Mouse (Mus musculus) ES-CJ7 (cell line): ENCODE results near the gene Atxn10.

Experiments used
- DNase-seq: peaks from one replicate; pipeline ENCODE4 v3.0.0; 2011; ENCODE audit warnings: low read depth, low spot score

Atxn10 gene

DNA sequence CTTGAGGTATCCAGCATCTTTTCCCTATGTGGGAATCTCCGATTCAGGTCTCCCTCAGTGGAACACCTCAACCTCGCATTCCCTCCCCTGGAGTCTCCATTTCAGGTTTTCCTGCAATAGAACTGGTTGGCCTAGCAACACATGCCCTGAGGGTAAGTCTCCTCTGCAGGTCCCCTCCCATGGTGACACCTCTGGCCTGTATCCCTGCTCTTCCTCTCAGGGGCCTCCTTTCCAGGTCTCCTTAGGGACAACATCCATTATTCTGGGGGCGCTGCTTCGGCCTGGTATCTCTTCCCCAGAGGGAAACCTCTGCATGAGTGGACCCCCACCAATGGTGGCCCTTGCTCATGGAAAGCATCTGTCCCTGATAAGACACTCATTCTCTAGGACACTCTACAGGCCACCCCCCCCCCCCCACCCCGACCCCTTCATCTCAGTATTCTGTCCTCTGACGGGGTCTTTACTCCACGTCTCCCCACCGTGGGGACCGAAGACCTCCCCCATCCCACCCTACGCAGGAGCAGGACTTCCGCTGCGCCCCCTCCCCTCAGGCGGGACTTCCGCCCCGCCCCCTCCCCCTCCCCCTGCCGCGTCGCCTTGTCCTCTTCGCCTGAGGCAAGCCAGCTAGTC, at the start of gene Atxn10:
TSS of gene Atxn10 (plus strand) at position 575 of the 630 bp plus-strand sequence.
- peak; percentile 86 for DNase-seq

DNA sequence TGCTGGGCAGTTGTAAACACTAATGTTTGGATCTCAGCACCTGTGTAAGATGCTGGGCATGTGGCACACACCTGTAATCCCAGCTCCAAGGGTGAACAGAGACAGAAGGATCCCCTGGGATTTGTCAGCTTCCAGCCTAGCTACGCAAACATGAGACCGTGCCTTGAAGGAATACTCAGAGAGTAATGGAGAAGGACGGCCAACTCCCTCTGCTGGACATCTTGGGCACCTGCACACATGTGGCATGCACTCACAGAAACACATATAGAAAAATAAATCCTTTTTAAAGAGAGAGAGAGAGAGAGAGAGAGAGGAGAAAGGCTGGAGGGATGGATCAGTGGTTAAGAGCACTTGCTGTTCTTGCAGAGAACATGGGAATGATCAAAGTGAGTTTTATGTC, 41.4 kb upstream of the Atxn10 start:
- peak; percentile 51 for DNase-seq

DNA sequence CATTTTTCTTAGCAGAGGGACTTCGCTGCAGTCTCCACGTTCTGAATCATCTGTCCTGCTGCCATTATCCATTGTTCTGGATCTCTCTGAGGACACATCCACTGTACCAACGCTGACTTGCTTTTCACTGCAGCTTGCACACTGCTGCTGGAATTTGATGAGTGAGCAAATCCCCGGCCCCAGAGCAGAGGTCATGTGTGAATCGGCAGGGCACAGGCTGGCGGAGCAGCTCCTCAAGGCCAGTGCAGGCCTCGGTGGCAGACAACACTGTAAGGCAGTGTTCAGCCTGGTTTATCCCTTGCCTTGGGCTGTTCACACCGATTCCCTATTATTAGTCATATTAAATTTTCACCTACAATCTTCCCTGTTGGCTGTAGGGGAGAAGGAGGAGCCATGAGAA, 40.5 kb upstream of the Atxn10 start:
- DNase-seq: no peak

DNA sequence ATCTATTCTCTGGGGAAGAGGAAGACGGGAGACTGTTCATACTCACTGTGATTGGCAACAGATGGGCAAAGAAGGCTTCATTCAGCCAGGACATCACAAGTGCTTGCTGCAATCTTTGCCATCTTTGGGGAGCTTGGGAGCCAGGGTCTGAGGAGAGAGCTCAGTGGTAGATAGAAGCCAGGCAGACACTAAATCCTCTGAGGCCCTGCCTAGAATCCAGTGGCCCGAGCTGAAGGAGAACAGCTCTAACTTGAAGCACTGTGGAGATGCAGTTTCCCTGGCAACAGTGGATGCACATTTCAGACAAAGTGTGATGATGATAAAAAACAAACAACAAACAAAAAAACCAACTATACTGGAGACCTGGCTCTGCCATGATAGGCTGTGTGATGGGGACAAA, 40.1 kb upstream of the Atxn10 start:
- no peak for DNase-seq

DNA sequence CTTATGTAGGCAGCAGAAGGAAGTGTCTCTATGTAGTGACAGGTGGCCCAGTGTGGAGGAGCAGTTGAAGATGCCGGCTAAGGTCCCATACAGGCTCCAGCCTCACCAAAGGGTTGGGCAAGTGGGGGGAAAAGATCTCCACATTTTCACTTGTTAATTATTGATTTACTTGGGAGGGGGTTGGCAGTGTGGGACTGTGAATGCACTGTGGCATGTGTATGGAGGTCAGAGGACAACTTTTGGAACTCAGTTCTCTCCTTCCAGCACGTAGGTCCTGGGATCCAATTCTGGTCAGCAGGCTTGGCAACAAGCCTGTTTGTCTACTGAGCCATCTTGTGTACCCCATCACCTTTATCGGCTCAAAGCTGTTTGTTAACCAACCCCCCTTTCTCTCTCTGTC, 39.5 kb upstream of the Atxn10 start:
- DNase-seq: no peak

DNA sequence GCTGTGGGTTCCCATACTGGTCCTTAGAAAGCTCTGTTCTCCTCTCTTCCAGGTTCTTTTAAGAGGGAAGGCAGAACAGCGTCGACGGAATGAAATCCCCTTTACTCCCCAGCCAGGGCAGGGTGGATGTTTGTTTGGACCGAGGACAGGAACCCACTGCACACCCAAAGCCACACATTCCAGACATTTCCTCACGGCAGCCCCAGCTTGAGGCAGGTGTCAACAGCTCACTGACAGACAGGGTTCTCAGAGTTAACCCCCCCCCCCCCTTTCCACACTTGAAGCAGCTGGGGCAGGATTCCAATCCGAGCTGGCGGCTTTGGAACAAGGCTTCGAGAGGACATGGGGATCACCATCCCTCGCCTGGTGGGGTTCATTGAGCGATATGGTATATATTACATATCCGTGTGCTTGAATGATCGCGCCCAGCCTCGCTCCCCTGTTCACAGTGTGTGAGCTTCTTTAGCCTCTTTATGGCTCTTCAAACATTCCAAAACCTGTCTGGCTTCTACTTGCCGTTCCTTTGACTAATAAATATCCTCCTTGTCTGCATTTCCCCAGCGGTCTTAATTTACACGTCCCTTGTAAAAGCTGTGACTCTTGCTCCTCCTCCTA, 37.8 kb upstream of the Atxn10 start:
- no peak for DNase-seq

DNA sequence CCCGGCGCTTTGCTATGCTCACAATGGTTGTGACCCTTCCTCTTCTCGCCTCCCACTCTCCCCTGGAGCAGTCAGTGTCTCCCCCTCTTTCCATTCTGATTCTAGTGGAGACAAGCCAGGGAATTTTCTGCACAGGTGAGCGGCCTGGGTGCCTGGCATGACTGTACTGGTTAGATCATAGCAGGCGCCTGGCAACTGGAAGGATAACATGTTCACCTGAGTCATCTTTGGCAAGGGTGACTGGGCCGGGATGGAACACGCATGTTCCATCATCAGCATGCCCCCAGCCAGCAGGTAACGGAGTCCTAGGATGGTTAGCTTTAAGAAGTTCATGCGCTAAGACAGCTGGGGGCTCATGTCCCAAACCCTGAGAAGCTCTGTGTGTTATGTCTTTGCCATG, 37.1 kb upstream of the Atxn10 start:
- no peak for DNase-seq

DNA sequence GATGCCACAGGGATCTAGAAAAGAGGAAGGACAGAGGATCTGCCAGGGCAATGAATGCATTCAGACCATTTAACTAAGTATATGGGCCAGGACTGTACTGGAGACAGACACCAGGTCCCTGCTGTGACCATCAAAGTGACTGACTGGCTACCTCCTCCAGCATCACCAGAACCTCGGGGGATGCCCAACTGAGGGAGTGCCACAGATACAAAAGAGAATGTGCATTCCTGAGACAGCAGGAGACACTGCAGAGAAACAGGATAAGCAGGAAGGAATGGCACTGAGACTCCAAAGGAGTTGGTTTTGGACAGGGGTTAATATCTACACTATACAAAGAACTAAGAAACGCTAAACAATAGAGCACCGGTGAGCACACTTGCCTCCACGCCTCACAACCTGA, 32.8 kb upstream of the Atxn10 start:
- peak; percentile 36 for DNase-seq

DNA sequence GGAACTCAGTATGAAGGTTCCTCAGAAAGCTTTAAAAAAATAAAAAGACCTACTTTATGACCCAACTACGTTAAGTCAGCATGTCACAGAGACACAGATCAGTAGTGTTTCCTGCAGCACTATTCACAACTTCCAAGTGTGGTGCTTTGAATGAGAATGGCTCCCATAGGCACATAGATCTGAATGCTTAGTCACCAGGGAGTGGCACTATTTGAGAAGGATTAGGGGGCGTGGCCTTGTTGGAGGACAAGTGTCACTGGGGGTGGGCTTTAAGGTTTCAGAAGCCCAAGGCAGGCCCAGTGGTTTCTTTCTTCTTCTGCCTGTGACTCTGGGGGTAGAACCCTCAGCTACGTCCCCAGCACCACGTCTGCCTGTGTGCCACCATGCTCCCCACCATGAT, 32.1 kb upstream of the Atxn10 start:
- DNase-seq: peak; percentile 64

DNA sequence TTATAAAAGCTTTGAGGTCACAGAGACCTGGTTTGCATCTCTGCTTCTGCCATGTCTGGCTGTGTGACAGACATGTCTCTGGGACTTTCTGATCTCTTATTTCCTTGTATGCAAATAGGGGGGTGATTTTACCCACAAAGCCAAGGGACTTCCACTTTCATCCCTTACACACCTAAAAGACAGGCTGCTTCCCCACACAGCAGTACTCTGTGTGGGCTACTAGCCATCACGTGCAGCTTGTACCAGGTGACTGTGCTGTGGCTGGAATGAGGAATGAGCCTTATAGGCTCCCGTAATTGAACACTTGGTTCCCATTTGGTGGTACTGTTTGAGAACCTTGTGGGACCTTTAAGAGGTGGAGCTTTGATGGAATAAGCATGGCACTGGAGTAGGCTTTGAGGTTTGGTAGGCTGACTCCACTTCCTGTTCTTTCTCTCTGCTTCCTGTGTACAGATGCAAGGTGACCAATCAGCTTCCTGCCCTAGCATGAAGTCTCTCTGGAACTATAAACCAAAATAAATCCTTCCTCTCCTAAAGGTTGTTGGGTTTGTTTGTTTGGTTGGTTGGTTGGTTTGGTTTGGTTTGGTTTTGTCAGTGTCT, 28.9 kb upstream of the Atxn10 start:
- DNase-seq: no peak

DNA sequence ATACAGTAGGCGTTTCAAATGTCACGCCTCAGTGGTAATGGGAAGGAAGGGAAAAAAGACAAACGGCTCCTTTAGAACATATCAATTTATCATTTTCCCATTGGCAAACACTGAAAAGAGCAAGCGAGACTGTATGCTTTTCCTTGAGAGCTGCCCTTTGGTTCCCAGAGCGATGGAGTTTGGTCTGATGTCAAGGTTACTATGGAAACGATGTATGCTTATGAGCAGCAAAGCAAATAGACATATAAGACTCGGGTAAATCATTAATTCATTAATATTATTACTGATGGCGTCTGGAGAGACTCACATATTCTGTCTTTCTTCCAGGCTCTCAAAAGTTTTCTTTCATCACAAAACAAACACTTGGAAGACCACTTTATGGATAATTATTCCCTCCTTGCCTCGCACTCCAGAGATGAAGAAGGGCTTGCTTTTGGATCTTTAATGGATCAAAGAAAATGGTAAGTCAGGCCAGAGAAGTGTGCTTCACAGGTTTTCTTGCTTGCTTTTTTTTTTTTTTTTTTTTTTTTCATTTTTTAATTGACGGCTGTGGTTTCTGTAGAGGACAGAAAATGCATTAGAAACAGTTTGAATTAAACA, 24.9 kb upstream of the Atxn10 start:
- DNase-seq: no peak

DNA sequence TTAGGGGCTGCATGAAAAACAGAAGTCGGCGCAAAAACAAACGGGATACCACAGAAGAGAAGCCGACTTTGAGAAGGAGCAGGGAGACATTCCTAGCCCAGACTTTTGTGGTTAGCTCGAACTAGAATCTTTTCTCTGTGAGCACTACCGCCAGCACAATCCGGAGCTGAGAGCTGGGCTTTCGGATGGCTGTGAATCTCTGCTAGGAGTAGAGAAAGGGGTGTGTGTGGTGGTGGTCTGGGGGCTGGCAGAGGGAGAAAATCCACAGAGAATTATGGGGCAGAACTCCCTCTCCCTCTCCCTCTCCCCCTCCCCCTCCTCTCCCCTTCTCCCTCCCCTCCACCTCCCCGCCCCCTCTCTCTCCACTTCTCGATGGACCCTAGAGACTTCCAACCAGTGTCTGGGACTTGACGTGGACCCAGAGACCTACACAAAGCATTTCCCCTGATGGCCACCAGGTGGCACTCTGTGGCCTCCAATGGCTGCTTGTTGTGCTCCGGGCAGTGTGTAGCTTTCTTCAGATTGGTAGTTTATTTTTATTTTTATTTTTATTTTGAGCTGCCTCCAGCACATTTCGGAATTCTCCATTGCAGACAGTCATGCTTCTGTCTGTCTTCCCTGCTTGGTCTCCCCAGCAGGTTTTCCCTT, 20.5 kb upstream of the Atxn10 start:
- DNase-seq: peak; percentile 86

DNA sequence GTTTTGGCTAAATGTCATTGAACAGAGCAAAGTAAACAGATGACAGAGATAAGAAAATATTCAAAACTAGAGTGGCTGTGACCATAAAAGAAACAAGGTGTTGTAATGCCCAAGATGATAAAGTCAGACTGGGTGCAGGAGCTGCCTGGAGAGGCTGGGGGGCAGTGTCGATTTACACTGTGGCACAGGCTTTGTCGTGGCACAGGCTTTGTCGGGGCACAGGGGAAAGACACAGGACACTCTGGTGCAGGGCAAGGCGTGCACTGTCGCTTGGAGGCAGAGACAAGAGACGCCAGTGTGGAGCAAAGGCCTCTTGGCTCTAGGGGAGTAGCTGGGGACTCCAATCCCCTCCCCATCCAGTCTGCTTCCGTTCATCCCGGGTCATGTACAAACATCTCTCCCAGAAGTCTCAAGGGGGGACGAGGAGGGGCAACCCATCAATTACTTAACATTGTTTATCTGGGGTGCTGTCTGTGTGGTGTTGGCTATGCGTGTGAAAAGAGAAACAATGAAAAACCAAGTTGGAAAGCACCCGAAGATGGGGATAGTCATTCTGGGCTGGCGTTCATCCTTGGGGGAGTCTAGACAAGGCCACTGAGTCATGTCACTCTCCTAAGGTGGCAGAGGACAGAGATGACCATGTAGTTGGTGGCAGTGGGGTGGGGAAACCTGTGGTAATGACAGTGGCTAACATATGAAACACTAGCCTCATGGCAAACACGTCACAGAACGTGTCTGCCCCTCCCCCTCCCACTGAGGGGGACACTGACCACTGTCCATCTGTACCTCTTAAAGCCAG, 19.5 kb upstream of the Atxn10 start:
- DNase-seq: no peak

DNA sequence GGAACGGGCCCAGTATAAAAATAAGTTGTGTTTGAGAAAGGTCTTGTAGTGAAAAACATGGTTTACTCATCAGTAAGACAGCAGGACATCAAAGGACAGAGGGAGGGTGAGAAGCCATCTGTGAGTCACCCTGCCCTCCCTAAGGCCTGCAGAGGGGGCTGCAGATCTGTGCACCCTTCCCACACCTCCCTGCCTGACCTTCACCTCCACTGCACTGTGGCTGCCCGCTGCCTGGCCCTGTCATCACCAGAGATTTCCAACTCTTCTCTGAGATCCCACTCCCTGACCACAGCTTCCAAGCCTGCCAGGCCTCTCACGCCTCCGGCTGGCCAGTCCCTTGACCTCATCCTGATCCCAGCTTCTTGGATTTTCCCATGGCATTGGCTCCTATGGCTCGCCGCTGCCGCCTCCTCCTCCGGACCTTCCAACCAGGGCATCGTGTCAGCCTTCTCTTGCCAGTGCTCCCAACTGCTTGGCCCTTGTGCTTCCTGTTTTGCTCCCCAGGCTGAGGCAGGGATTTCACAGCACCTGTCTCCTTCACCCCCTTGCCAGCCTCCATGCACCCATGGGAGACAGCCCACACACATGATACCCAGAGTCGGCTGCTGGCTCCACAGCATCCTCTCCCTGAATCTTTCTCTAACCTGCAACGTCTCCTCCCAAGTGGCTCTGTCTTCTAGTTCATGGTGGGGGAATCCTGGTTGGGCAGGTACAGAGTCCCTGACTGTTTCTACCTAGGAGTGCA, 15.9 kb upstream of the Atxn10 start:
- DNase-seq: no peak

DNA sequence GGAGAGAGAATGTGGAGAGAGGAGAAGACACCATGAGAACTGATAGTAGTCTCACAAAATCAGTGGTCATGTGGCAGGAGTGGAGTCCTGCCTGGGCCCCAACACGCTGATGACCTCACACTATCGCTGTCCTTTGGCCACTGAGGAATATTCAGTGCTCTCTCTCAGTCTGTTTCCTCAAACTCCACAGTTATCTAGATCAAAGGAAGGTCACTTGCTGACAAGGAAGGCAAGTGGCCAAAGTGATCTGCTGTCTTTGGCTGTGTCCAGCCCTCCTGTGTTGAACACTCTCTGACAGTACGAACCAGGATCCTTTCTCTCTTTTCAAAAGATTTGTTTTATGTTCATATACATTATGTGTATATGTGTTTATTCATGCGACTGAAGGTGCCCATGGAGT, 12.8 kb upstream of the Atxn10 start:
- DNase-seq: no peak

DNA sequence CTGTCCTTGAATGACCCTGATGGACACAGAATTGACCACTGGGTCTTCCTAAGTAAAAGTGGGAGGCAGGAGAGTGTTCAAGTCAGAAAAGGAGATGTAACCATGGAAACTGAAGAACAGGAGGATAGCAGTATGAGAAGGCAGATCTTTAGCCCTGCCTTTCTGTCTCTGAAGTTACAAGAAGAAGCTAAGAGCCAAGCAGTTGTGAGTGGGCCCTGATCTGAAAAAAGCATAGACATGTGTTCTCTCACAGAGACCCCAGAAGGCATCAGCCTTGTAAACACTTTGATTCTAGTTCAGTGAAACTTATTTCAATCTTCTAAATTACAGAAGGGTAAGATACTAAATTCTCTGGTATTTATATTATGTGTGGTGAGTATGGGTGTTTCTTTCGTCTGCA, 11.6 kb upstream of the Atxn10 start:
- no peak for DNase-seq

DNA sequence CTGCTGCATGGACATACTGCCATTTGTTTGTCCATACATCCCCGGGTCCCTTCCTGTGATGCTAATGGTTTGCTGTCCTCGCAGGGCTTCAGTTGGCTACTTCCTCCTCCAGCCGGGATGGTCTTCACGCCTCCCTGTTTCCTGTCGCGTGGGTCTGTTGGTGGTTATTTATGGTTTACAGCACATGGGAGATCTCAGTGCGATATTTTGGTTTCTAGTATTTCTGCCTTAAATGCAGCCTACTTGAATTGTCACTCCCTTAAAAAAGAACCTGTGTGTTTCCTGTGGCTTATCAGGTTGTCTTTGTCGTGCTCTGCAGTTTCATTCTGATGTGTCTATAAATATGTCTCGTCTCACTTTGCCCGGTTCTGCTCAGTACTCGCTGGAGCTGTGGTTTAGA, 8.2 kb upstream of the Atxn10 start:
- no peak for DNase-seq

DNA sequence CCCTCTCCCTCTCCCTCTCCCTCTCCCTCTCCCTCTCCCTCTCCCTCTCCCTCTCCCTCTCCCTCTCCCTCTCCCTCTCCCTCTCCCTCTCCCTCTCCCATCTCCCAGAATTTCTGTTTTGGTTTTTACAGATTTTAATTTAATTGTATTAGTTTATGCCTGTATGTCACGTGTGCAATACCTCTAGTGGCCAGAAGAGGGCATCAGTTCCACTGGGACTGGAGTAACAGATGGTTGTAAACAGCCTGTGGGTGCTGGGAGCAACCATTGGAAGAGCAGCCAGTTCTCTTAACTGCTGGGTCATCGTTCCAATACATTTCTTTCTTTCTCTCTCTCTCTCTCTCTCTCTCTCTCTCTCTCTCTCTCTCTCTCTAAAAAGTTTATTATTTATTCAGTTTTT, 7.6 kb upstream of the Atxn10 start:
- peak; percentile 78 for DNase-seq

DNA sequence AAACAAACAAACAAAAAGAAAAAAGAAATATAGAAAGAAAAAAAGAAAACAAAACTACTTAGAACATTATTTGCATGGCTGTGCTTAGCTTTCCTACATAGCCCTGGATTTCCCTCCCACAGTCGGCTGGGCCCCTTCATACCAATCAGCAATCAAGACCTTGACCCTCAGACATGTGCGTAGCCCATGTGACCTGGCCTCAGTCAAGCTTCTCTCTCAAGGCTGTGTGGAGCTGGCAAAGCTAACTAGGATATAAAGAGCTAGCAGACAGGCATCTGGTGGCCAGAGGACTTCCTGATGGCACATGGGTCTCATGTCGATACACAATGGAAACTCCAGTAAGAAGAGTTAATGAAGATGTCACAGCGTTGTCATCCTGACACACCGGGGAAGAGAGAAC, 6.9 kb upstream of the Atxn10 start:
- DNase-seq: no peak

DNA sequence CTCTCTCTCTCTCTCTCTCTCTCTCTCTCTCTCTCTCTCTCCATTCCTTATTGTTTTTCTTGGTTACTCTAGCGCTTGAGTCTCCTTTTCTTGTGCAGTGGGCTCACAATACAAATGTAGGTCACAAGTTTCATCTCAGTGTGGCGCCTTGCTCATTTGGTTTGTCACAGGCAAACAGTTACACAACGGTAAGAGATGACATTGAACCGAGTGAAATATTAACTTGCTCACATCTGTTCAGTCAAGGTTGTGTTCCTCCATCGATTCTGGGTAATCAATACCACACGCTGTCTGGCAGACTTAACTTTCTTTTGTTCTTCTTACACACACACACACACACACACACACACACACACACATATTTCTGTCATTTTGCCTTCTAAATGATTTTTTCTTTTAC, 6.0 kb upstream of the Atxn10 start:
- DNase-seq: no peak

DNA sequence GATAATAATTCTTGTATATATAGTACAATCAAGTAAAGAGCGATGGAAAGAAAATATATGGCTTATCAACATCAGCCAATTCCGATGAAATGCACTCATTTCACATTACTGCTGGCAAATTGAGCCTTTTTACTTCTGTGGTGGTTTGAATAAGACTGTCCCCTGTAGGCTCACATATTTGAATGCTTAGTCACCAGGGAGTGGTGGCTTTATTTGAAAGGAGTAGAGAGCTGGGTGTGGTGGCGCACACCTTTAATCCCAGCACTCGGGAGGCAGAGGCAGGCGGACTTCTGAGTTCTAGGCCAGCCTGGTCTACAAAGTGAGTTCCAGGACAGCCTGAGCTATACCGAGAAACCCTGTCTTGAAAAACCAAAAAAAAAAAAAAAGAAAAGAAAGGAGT, 2.5 kb upstream of the Atxn10 start:
- peak; percentile 66 for DNase-seq
